35 mouse cellular contexts compared by ENCODE assay signal in genomic region chr6:85547642-85548041, GRCm38 (mm10). TPM values are rescaled to one million over a fixed set of nuclear protein-coding genes. Genes with fewer than 3 reads are reported as not detected.
"Had no signal": no experiment of that assay in that cellular context is flagged by ENCODE, and none has a peak within 500 bp of the region (broad histone marks: within the 10 kb centered on the region; RNA-seq: fewer than 3 reads in every experiment).

No protein-coding gene starts in this region.

- H3K36me3 ChIP-seq: embryonic facial prominence, embryonic 10.5 days; embryonic facial prominence, embryonic 12.5 days; embryonic facial prominence, embryonic 13.5 days; embryonic facial prominence, embryonic 15.5 days; forebrain, embryonic 10.5 days; forebrain, embryonic 12.5 days; forebrain, embryonic 15.5 days; heart, embryonic 10.5 days had no signal

- H3K27ac ChIP-seq: embryonic facial prominence, embryonic 10.5 days; embryonic facial prominence, embryonic 12.5 days; embryonic facial prominence, embryonic 13.5 days; embryonic facial prominence, embryonic 15.5 days; forebrain, embryonic 10.5 days; forebrain, embryonic 12.5 days; forebrain, embryonic 13.5 days; forebrain, embryonic 15.5 days; gastrocnemius, adult 2 months; heart, adult 2 months; heart, embryonic 10.5 days had no signal

- H3K27me3 ChIP-seq: embryonic facial prominence, embryonic 12.5 days; embryonic facial prominence, embryonic 13.5 days; embryonic facial prominence, embryonic 15.5 days; forebrain, embryonic 12.5 days; forebrain, embryonic 13.5 days; forebrain, embryonic 15.5 days had no signal

- H3K4me3 ChIP-seq: embryonic facial prominence, embryonic 10.5 days; embryonic facial prominence, embryonic 12.5 days; embryonic facial prominence, embryonic 13.5 days; embryonic facial prominence, embryonic 15.5 days; erythroblast, embryonic 14.5 days; forebrain, embryonic 10.5 days; forebrain, embryonic 12.5 days; forebrain, embryonic 13.5 days; forebrain, embryonic 15.5 days; gastrocnemius, adult 2 months; heart, adult 2 months; heart, embryonic 10.5 days had no signal

- H3K4me1 ChIP-seq: embryonic facial prominence, embryonic 12.5 days; forebrain, embryonic 12.5 days; heart, embryonic 10.5 days had no signal

- DNase-seq: cerebellum, adult 9-11 months; cerebellum, postnatal 10 days; cerebellum, postnatal 14 days; cerebellum, postnatal 25 days; cerebellum, postnatal 36 days; embryo, embryonic 11 days; forebrain, postnatal 0 days; gastrocnemius, adult 2 months; gastrocnemius, postnatal 10 days; gastrocnemius, postnatal 14 days; gastrocnemius, postnatal 25 days; gastrocnemius, postnatal 36 days; heart, adult 11 months; heart, adult 18-20 months; heart, adult 2 months had no signal

- H3K9ac ChIP-seq: embryonic facial prominence, embryonic 12.5 days; embryonic facial prominence, embryonic 13.5 days; embryonic facial prominence, embryonic 15.5 days; forebrain, embryonic 12.5 days; forebrain, embryonic 13.5 days; forebrain, embryonic 15.5 days; forebrain, postnatal 0 days had no signal

- H3K9me3 ChIP-seq: embryonic facial prominence, embryonic 10.5 days; embryonic facial prominence, embryonic 12.5 days; embryonic facial prominence, embryonic 13.5 days; embryonic facial prominence, embryonic 15.5 days; forebrain, embryonic 10.5 days; forebrain, embryonic 12.5 days; forebrain, embryonic 13.5 days; forebrain, embryonic 15.5 days; heart, embryonic 10.5 days had no signal

RNA-seq across cellular contexts. Expression of gene Egr4, which starts 34.3 kb away (rescaled TPM):
- total RNA-seq: gastrocnemius, adult 18-20 months; gastrocnemius, adult 2 months; gastrocnemius, adult 8-10 months; gastrocnemius, postnatal 10 days; gastrocnemius, postnatal 14 days; gastrocnemius, postnatal 25 days; gastrocnemius, postnatal 36 days; gastrocnemius, postnatal 4 days; granulocyte monocyte progenitor cell, adult 5-6 weeks; heart, adult 18-20 months; heart, adult 2 months; heart, adult 8-10 months had no signal
- polyA plus RNA-seq: embryonic facial prominence, embryonic 10.5 days; embryonic facial prominence, embryonic 11.5 days; embryonic facial prominence, embryonic 12.5 days; embryonic facial prominence, embryonic 13.5 days; embryonic facial prominence, embryonic 14.5 days; embryonic facial prominence, embryonic 15.5 days; erythroblast, embryonic 14.5 days; forebrain, embryonic 10.5 days; forebrain, embryonic 11.5 days; forebrain, embryonic 12.5 days; forebrain, embryonic 13.5 days; forebrain, embryonic 14.5 days; forebrain, embryonic 15.5 days; gonadal fat pad, adult 2 months; heart, adult 2 months; heart, embryonic 10.5 days had no signal

RNA-seq across cellular contexts. Expression of gene Fbxo41, which starts 44.8 kb away (rescaled TPM):
- total RNA-seq: gastrocnemius, adult 18-20 months; gastrocnemius, adult 8-10 months; gastrocnemius, postnatal 25 days; granulocyte monocyte progenitor cell, adult 5-6 weeks; heart, adult 18-20 months had no signal
- polyA plus RNA-seq: erythroblast, embryonic 14.5 days had no signal
